Mouse (Mus musculus): Measurements from ENCODE around the gene Gid4. TPM values are rescaled to one million over a fixed set of nuclear protein-coding genes. Genes with fewer than 3 reads are reported as not detected.

The Gid4 gene
- 21.1 TPM for total RNA-seq (2023)

GRCm38 (mm10) chr11:60416963-60417716, at the start of gene Gid4:
Gid4 (plus strand) TSS chr11:60417145.

GRCm38 (mm10) chr11:60417717-60418472, 950 bp downstream of the Gid4 start, which contains the start of gene Atpaf2:
Atpaf2 (minus strand) TSS chr11:60418457.

GRCm38 (mm10) chr11:60454080-60454744, 37.3 kb downstream of the Gid4 start, which contains the start of gene Drg2:
Drg2 (plus strand) TSS chr11:60454591.

GRCm38 (mm10) chr11:60469039-60469438, 52.1 kb downstream of the Gid4 start, which contains the start of gene Myo15:
Myo15 (plus strand) TSS chr11:60469339.

Other genes starting within 250 kb of the Gid4 start
- gene Srebf1, start 194.6 kb upstream of the Gid4 start, total RNA-seq (2023), result 143 TPM
- 33.2 TPM for gene Tom1l2, start 64.2 kb upstream of the Gid4 start, total RNA-seq (2023)
- 0.47 TPM for gene Drc3, start 63.8 kb upstream of the Gid4 start, total RNA-seq (2023)
- 33.5 TPM for gene Atpaf2, start 1.3 kb downstream of the Gid4 start, total RNA-seq (2023)
- gene Drg2, start 37.4 kb downstream of the Gid4 start, total RNA-seq (2023), result 53.0 TPM
- 0.35 TPM for gene Myo15, start 52.2 kb downstream of the Gid4 start, total RNA-seq (2023)
- gene Alkbh5, start 119.2 kb downstream of the Gid4 start, total RNA-seq (2023), result 67.2 TPM